Mouse (Mus musculus) fat pad, adult 2 months (tissue): ENCODE data around the gene 2310034G01Rik.

Experiments
- DNase-seq: peaks from one replicate; pipeline ENCODE4 v3.0.0-alpha.2; 2011; ENCODE audit warnings: low read depth, low spot score; ENCODE audit errors: extremely low read depth

Gene 2310034G01Rik

DNA sequence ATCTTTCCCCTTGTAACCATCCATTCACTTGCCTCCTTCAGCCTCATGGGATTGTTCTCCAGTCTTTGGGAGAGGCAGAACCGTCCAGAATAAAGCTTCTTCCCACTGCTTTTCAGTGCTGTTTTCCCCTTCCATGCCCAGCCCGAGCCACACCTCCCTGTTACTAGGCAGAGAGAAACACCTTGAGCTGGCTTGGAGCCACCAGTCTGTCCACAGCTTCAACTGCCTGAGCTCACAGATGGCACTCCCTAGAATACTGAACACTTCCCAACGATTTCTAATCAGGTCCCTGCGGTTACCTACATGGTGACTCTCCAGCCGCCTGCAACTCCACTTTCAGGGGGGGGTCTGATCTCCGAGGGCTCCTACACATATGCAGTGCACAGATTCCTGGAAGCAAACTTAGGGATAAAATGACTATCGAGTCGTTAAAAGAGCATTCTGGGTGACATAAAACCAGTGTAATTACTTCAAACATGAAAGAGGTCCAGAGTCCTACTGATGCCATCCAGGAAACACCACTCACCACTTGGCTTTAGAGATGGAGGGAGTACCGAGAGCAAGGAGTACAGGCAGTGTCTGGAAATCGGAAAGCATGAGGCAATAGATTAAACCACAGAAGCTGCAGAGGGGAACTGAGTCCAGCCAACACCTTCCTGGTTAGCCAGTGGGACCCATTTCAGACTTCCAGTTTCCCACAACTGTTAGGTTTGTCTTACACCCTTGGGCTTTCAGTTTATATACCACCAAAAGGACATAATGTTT is at the start of gene 2310034G01Rik:
Gene 2310034G01Rik, minus strand, starts transcription at position 135 of the 765 bp plus-strand sequence.
- DNase-seq: no peak

DNA sequence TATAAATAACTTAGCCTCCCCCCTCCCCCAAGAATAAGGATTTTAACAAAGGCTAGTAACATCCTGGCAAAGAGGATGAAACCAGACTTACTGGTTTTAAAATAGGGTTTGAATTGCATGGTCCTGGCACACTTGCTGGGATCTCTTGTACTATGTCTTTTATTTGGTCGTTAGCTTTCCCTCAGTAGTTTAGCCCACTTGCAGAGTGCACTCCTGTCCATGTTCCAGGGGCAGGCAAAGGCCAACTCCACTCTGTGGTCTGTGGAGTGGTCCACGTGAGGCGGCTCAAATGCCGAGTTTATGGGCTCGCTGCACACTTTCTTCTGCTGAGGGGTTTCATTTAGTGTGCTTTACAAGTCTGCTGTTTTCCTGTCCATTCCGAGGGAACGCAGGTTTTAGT is 49.8 kb upstream of the 2310034G01Rik start:
- no peak for DNase-seq

DNA sequence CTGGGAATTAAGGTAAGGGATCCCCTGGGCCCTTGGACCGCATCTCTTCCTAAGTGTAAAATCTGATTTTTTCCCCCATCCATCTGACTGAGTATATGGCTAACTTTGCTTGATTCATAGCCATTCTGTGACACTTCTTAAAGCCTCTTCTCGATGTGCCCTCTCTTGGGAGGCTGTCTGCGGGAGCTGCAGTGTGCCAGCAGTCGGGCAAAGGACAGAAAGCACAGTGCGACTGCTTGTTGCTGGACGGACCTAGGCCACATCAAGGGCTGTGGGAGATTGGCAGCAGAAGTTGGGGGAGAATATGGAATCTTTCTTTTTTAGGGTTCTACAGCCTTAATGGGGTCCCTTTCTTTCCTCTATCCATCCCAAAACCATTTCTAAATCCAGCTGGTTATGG is 49.3 kb upstream of the 2310034G01Rik start:
- no peak for DNase-seq

DNA sequence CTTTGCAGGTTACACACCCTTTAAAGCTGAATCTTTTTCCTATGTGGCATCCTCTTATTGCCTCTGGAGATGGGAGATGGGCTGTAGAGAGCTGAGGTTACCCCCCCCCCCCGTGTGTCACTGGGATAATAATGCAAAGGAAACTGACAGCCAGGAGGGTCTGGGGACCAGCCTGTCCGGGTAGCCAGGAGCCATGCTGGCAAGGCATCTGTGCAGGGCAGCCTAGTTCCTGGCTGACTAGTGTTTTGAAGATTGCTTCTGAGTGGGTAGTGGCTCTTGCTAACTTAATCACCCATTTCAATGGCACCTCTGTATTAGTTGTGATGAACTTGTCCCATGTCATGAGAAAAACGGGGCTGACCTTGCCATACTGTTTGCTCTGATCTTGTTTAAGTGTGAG is 48.3 kb upstream of the 2310034G01Rik start:
- no peak for DNase-seq

DNA sequence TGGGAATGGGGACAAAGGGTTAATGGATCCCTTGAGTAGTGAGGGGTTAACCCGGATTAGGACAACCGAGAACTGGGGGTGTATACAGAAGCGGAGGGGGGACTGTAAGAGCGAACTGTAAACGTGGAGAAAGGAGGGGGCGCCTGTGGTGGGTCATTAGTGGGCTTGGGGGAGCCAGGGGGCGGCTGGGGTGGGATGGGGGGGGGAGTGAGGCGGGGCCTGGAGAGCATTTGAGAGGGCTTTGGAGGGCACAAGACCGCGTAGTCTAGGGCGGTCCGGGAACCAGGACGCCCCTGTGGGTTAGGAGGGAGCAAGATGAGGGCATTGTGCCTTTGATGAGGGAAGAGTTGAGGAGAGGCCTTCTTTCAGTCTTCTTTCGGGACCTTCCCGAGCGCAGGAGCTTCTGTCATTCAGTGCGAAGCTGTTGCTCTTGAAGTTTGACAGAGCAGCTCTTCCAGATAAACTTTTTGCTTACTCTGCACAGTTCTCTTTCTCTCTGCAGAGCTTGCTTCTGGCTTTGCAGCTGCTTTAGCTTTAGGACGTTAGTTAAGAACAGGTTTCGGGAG is 47.4 kb upstream of the 2310034G01Rik start:
- DNase-seq: no peak

DNA sequence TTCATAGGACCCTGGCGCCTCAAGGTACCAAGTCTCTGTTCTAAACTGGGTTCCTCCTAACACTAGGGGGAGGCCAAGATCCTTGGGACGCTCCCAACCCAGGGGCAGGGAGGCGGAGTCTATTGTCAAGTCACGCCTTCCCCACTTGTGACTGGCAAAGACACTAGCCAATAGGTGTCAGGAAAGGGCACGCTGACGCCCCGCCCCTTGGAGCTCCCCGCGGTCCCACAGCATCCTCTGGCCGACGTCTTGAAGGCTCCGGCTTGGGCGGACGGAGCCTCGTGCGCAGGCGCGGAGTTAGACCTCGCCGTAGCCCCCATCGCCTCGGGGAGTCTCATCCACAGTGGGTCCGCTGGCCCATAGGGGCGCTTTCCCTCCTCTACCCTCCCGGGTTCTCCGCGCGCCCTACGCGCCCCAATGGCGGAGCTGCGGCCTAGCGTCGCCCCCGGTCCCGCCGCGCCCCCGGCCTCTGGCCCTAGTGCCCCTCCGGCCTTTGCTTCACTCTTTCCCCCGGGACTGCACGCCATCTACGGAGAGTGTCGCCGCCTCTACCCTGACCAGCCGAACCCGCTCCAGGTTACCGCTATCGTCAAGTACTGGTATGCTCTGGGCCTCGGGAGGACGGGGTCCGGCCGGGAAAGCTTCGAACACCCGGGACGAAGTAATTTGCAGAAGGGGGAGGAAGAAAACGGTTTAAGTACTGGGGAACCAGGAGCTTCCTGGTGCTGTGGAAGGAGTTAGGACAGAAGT is 46.8 kb upstream of the 2310034G01Rik start, which contains the start of gene Sufu:
Gene Sufu, plus strand, starts transcription at position 211 of the 750 bp plus-strand sequence.
- DNase-seq: no peak

DNA sequence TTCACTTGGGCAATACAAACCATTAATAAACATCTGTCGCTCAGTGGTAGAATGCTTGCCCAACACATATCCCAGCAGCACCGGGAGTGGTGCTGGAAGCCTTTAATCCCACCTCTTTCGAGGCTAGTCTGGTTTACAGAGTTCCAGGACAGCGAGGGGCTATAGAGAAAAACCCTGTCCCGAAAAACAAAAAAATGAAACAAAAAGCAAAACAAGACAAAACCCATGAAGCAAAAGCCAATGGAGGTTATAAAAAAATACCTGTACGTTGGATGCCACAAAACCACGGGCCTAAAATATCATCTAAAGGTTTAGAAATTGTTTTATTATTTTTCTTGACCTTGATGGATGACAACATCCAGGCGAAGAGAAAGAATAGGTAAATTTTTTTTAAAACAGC is 46.0 kb upstream of the 2310034G01Rik start:
- DNase-seq: no peak

DNA sequence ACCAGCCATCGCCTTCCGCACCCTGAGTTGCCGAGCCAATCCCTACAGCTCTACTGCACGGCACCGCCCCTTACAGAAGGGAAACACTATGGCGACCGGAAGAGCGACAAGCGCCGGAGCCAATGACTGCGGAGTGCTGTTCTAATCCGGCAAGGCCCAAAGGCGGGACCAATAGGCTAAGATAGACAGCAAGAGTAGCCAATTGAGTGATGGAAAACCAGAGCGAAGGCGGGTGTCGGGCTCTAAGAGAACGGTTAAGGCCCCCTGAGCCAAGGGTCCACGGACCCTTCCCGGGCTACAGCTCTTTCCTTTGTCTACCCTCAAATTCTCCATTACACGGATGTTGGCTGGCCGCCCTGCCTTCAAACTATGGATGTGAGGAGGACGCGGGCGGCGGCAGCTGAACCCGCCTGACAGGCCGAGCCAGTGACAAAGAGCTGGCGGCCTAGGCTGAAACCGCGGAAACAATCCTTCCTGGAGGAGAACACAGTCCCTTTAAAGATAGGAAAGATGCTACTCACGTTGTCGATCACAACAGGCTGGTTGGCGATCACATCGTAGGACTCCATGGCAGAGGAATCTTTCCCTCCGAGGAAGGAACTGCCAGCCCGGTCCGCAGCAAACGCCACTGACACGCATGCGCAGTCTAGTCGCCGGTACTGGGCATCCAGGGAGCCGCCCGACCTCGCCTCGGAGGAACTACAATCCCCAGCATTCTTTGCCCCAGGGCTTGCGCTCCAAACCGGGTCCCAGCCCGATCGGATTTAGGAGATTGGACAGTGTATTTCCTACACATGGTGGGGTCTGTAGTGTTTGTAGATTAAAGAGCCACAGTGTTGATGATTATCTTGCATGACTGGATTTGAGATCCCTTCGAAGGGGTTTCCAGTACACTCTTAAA is 45.3 kb upstream of the 2310034G01Rik start, which contains the start of gene Actr1a:
Gene Actr1a, minus strand, starts transcription at position 640 of the 901 bp plus-strand sequence.
- DNase-seq: no peak

DNA sequence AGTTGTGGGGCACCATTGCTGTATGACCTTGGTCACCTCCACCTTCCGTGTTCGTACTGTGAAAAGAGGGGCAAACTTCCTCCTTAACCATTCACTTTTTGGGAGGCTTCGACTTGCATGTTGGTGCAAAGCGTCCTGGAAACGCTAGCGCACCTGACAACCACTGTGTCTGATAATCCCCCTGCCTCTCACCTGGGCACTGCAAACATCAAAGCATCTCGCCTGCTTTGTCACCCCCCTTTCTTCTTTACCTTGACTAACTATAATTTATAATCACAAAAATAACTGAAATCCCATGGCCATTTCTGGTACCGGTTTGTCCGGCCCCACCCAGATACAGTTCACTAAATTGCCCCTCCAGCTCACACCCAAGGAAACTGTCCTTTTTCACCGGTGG is 44.6 kb upstream of the 2310034G01Rik start:
- DNase-seq: no peak

DNA sequence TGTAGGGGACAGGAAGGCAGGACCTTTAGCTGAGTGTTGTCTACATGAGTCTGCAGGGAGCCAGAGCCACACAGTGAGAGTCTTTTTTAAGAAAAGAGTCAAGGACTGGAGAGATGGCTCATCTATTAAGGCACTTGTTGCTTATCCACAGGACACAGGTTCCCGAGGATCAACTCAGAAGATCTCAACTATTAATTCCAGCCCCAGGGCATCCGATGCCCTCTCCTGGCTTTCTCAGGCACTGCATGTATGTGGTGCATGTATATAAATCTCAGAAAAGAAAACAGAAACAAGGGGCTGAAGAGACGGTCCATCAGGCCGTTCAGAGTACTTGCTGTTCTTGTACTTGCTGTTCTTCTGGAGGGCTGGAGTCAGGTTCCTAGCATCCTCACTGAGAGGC is 41.9 kb upstream of the 2310034G01Rik start:
- no peak for DNase-seq

DNA sequence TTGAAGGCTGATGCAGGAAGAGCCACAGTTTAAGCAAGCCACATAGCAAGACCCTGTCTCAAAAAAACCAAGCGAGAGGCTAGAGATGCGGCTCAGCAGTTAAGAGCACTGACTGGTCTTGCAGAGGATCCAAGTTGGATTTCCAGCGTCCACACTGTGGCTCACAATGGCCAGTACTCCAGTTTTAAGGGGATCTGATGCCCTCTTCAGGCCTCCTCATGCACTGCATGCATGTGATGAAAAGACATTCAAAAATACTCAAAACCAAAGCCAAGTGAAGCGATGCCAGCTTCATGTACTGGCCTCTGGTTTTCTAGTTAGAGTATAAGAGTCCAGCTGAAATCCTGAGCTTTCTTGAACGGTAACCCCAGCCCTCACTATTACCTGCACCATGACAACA is 39.8 kb upstream of the 2310034G01Rik start:
- DNase-seq: no peak

DNA sequence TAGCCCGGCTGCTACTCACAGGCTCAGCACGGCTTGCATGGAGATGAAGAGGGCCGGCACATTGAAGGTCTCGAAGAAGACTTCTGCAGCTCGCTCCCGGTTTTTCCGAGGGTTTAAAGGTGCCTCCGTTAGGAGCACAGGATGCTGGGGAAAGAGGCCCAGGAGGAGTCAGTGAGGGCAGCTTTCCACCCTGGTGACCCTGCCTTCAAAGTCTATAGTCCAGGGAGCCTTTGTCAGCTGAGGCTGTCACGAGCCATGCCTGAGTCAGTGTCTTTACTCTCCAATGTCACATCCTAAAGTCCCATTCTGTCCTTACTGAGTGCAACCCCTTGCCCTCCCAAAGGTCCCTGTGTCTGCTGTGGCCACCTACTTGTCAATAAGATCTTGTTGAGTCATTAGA is 32.2 kb upstream of the 2310034G01Rik start:
- no peak for DNase-seq

DNA sequence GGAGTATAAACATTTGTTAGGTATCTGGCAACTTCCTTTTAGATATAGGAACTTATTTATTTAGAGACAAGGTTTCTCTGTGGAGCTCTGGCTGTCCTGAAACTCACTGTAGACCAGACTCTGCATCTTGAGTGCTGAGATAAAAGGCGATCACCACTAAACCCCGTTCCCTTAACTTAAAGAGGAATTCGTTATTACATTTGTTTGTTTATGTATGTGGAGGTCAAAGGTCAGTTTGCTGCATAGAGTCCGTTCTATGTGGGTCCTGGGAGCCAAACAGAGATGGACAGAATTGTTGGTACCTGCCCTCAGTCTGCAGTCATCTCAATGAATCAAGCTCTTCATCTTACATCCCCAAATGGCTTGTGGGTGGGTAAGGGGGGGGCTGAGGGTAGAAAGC is 25.8 kb upstream of the 2310034G01Rik start:
- no peak for DNase-seq

DNA sequence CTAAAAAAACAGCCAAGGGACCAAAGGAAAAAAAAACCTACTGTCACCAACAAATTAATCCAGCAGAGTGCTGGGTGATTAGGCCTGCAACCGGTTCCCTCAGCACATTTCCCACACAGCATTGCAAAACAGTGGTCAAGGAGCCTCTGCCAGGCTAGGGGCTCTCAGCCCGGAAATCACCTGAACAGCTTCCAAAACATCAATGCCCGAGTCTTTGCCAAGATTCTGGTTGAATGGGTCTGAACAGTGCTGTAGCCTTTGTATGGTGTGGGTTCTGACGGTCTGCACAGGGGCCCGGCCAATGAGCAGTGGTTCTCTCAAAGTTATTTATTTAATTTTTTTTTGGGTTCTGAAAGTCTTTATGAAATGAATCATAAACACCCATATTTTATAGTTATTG is 25.4 kb upstream of the 2310034G01Rik start:
- no peak for DNase-seq

DNA sequence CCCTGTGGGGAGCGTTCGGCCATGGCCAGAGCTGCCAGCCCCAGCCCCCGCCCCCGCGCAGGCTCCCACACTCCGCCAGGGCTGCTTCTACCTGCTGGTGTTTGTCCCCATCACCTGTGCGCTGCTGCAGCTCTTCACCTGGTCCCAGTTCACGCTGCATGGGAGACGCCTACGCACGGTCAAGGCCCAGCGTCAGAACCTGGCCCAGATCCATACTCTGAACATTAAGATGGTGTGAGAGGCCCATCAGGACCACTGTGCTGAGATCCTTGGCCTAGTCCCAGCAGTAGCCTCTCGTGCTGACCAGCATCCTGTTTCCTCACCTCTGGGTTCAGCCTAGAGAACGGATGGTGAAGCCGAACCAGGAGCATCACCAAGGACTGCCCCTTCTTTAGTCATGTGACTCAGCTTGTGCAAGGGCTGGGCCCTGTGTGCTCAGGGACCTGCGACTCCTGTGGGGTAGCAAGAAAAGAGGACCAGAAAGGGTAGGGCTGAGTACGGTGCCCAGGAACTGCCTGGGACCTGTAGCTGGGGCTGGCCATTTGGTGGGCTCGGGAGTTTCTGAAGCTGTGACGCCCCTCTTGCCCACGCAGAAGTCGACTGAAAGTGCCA is 24.5 kb upstream of the 2310034G01Rik start:
- DNase-seq: no peak

DNA sequence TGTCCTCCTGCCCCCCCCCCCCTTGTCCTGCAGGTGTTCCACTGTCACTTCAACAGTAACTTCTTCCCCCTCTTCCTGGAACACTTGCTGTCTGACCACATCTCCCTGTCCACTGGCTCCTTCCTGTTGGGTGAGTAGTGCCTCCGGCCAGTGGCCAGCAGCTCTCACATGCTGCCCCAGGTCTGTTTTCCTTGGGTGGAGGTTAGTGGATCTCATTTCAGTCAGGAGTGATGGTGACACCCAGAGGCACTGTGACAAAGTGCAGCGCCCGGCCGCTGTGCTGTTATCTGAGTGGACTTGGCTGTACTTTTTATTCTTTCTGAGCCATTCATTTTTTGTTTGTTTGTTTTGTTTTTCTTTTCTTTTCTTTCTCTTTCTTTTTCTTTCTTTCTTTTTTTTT is 19.1 kb upstream of the 2310034G01Rik start:
- DNase-seq: no peak

DNA sequence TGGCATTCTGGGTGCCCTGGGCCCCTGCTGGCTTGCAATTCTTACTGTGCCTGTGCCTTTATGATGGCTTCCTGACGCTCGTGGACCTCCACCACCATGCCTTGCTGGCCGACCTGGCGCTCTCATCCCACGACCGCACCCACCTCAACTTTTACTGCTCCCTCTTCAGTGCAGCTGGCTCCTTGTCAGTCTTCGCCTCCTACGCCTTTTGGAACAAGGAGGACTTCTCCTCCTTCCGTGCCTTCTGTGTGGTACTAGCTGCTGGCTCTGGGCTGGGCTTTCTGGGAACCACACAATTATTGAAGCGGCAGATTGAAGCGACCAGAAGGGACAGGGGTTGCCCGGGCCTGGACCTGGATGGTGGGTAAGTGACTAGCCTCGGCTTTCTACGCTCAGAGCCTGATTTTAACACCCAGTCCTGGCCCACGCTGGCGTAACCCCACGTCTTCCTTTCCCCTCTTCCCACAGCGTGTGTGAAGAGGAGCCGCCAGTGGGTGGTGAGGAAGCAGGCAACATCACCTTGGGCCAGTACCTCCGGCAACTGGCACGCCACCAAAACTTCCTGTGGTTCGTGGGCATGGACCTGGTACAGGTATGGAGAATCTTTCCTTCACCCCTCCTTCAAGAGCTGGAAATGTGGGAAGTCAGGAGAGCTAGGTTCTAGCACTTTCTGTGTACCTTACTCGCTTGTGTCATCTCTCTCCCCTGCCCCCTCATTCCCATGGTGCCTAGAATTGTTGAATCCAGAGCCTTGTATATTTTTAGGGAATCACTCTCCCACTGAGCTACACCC is 17.9 kb upstream of the 2310034G01Rik start:
- no peak for DNase-seq

DNA sequence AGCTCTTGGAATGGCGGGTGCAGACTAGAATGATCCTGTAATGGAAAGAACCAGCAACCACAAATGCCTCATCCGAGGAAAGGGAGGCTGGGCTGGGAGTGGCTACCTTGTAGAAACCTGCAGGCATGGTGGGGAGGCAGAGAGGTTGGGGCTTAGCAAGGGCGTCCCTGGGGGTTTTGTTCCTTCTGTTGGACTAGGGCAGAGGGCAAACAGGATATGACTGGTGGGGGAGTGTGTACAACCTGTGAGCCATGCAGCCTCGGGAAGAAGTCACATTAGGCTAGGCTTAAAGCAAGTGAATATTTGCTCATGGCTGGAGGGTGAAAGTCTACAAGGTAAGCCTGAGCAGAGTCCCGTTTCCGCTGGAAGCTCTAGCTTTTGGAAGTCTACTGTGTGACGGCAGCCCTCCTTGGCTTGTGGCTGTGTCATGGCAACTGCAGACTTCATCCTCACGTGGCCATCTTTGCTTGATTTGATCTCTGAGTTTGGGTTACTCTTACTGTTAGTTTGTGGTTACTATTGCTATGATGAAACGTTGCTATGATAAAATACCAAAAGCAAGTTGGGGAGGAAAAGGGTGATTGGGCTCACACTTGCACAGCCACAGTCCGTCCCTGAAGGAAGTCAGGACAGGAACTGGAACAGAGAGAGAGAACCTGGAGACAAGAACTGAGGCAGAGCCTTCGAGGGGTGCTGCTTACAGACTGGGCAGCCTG is 13.3 kb upstream of the 2310034G01Rik start:
- DNase-seq: no peak

DNA sequence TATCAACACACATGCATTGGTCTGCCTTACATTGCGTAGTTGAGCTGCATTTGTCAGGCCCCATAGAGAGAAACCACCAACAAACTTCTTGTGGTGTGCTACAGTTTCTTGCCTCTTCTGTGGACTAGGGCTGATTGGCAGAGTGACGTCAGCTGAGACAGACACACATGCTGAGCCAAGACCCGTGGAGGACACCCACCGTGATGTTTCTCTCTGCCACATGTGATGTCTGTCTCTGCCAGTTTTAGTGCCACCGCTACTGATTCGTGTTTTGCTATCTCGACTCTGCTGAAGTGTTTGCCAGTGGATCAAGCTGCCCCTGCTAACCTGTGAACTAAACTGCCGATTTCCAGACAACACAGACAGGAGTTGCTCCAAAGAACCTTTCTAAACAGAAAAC is 12.0 kb upstream of the 2310034G01Rik start:
- DNase-seq: no peak
